Mouse (Mus musculus): ENCODE results near the gene Ccar1.
"Not testable (repeated sequence)": the region's sequence is repeated elsewhere in the genome, so short reads cannot be mapped to it uniquely, and the experiment has no call there.

Gene Ccar1

DNA sequence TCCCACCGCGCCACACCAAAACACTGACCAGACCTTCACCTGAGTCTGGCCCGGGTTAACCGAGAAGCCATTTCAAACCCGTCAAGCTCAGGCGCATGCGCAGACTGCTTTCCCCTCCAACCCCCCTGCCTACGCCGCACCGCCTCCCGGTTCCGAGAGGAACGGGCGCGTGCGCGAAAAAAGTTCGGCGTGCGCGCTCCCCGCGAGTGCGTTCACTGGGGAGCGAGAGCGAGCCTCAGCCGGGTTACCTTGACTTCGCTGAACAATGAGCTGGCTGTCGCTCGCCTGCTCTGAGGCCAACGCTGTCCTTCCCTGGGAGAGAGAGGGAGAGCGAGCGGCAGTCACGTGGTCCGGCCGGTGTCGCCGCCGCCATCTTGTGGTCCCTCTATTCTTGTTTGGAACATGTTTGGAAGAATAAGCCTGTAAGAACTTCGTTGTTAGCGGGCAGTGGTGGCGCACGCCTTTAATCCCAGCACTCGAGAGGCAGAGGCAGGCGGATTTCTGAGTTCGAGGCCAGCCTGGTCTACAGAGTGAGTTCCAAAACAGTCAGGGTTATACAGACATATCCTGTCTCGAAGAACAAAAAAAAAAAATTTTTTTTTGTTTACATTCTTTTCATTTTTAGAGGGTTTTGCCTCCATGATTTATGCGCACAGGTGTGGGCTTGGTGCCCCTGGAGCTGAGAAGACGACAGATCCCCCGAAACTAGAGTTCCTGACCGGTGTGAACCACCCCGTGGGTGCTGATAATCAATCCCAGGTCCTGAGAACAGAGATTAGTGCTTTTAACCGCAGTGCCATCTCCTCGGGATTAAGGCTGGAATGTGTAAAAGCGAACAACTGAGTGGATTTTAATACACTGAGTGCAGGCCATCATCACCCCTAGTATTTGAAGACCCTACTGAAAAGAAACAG lies at the start of gene Ccar1:
Gene Ccar1 (minus strand): TSS at position 110 of the 914 bp plus-strand sequence.
- peak; percentile 96 to 99 for DNase-seq (ENCODE audit: low spot score in 2 of 2)

DNA sequence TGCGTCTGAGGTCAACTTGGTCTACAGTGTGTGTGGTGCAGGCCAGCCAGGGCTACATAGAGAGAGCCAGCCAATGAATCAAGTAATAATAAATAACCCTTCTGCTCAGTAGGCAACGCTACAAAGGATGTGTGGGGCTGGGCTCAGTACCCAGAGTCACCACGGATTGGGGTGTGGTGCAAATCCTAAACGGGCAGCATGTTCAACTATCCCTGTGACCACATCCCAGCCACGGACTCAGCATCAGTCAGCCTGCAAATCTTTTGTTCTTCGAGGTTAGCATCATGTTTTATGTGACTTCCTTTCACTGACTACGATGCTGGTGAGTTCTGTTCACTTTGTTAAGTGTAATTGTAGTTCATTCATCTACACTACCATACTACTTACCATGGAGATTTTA lies 48.6 kb upstream of the Ccar1 start:
- no peak for DNase-seq (ENCODE audit: low spot score in 2 of 2)

DNA sequence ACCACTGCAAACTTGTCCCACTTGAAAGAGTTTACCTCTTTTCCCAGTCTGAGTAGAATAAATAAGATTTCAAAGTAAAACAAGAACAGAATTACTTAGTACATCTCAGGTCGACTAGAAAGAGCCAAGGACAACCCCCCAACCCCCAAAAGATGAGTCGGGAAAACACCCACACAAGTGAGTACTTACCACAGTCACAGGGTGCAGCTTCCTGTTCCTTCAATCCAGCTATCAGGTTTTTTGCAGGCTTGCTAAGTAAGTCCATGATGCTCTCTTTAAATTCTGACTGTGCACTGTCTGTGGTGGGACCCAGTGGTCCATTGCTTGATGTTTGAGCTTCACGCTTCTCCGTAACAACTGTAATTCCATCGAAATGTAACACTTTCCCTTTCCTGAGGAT lies 45.9 kb upstream of the Ccar1 start:
- no peak for DNase-seq (ENCODE audit: low spot score in 2 of 2)

- no peak for DNase-seq (ENCODE audit: low spot score in 2 of 2)
Measured at GRCm38 (mm10) chr10:62832783-62833182, 40.7 kb upstream of the Ccar1 start.

- DNase-seq (ENCODE audit: low spot score in 2 of 2), result no peak
Measured at GRCm38 (mm10) chr10:62831546-62831945, 39.5 kb upstream of the Ccar1 start.

- no peak for DNase-seq (ENCODE audit: low spot score in 2 of 2)
Measured at GRCm38 (mm10) chr10:62824474-62824873, 32.4 kb upstream of the Ccar1 start.

- no peak for DNase-seq (ENCODE audit: low spot score in 2 of 2)
Measured at GRCm38 (mm10) chr10:62823431-62823830, 31.3 kb upstream of the Ccar1 start.

DNA sequence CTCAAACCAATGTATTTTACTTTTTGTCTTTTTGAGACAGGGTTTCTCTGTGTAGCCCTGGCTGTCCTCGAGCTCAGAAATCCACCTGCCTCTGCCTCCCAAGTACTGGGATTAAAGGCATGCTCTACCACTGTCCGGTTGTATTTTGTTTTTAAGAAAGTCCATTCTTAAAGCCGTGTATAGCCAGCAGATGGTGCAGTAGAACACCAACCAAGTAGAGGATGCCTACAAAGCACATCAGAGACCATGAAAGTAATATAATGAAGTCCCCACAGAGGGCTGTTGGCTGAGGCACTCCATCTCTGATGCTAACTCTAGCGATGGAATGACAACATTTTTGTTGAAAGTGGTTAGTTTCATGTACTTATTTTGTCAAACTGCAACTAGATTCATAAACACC lies 17.9 kb upstream of the Ccar1 start:
- DNase-seq (ENCODE audit: low spot score in 2 of 2), result no peak

- DNase-seq (ENCODE audit: low spot score in 2 of 2), result no peak
Measured at GRCm38 (mm10) chr10:62808766-62809165, 16.7 kb upstream of the Ccar1 start.

DNA sequence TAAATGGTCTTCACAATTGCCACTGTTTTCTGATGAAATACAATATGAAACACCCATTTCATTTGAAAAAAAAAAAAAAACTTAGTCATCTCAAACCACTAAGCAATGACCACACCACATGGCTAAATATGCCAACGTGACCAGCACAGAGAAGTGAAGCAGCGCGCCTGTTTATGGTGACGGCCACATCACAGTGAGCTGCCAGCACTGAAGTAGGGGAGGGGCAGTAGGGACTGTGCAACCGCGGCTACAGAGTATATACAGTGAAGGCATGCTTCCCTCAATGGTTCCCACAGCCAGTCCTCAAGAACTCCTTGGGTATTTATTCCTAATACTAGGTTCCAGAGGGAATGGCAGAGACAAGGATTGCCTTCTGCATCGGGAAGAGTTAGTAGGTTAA lies 16.2 kb upstream of the Ccar1 start:
- DNase-seq (ENCODE audit: low spot score in 2 of 2), result no peak

DNA sequence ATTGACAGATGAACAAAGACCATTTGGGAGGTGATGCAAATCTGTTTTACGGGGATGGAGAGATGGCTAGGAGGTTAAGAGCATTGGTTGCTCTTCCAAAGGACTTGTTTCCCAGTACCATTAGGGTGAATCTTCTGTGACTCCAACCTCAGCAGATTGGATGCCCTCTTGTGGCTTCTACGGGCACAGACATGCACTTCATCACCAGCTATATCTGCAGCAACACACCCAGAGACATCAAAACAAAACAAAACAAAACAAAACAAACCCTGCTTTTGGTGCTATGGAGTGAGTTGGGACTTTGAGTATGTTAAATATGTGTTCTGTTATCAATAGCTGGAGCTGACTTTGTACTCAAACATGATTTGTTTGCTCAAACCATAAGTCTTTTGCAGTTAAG lies 12.0 kb upstream of the Ccar1 start:
- no peak for DNase-seq (ENCODE audit: low spot score in 2 of 2)

GRCm38 (mm10) chr10:62803296-62803695 lies 11.2 kb upstream of the Ccar1 start:
- no peak for DNase-seq (ENCODE audit: low spot score in 2 of 2)

GRCm38 (mm10) chr10:62794221-62794620 lies 2.1 kb upstream of the Ccar1 start:
- no peak for DNase-seq (ENCODE audit: low spot score in 2 of 2)

DNA sequence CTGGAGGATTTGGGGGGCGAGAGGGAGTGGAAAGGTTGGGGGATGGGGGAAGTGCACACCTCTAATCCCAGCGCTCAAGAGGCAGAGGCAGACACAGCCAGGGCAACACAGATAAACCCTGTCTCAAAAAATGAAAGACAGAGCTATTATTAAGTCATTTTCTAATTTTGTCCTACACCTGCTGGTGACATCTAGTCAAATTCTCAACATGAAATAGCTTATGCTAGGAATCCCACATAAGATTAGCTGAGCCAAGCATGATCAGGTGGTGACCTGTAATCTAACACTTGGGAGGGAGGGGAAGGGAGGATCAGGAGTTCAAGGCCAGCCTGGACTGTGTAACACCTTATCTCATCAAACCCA lies 986 bp upstream of the Ccar1 start:
- no peak for DNase-seq (ENCODE audit: low spot score in 2 of 2)

- DNase-seq (ENCODE audit: low spot score in 2 of 2), result no peak
Measured at GRCm38 (mm10) chr10:62791251-62792176, 572 bp downstream of the Ccar1 start.

DNA sequence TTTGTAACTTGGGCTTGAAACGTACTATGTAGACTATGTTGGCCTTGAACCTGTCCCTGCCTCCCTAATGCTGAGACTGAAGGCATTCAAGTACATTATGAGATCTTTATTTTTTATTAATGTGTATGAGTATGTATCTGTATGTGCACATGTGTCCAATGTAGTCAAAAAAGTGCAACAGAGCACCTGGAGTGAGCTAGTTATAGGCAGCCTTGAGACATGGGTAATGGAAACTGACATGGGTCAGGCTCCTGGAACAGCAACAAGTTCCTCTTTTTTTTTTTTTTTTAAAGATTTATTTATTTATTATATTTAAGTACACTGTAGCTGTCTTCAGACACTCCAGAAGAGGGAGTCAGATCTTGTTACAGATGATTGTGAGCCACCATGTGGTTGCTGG lies 10.3 kb downstream of the Ccar1 start:
- not testable (repeated sequence) for DNase-seq (ENCODE audit: low spot score in 2 of 2)

DNA sequence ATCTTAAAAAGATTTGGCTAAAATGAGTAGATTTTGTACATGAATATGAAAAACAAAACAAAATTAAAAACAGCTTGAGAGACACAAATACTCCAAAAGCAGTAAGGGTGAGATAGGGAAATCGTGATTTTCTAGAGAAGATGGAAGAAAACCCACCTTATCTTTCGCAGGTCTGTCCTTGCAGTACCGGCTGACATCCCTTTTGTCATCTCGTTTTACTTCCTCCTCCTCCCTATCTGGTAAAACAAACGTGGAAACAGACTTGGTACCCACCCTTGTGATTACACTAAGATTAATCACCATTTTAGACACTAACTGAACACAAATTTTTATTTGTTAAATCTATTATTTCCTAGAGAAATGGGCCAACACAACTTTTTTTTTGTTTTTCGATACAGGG lies 41.3 kb downstream of the Ccar1 start:
- no peak for DNase-seq (ENCODE audit: low spot score in 2 of 2)

DNA sequence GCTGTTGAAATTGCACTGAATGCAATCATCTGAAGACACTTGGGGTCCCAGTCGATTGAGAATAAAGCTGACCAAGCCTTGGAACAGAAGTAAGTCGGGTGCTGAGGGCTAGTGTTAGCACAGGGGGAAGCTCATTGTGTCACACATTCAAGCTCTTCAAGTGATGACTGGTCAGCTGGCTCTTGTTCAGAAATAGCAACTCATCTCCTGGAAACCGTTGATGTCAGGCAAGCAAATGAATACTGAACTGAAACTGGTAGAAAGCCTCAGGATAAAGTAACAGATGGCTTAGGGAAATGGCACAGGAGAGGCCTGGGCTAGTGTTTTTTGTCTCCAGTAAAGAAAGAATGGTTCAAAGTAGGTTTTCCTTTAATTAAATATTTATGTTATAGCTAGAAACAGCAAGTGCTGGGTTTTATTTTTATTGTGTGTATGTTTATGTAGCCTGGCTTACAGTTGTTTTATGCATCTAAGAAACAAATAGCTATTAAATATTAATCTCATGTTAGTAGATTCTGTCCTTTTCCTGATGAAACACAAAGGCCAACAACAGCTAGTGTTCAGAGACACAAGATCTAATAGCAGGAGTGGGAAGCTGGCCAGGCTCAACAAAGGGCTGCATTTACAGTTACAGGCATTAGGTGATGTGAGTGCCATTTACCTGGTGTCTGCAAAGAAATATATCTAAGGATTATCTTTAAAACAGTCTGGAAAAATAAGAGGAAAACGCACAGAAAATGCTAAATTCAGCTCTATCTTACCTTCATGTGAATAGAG lies 51.9 kb downstream of the Ccar1 start:
- DNase-seq (ENCODE audit: low spot score in 2 of 2), result no peak

DNA sequence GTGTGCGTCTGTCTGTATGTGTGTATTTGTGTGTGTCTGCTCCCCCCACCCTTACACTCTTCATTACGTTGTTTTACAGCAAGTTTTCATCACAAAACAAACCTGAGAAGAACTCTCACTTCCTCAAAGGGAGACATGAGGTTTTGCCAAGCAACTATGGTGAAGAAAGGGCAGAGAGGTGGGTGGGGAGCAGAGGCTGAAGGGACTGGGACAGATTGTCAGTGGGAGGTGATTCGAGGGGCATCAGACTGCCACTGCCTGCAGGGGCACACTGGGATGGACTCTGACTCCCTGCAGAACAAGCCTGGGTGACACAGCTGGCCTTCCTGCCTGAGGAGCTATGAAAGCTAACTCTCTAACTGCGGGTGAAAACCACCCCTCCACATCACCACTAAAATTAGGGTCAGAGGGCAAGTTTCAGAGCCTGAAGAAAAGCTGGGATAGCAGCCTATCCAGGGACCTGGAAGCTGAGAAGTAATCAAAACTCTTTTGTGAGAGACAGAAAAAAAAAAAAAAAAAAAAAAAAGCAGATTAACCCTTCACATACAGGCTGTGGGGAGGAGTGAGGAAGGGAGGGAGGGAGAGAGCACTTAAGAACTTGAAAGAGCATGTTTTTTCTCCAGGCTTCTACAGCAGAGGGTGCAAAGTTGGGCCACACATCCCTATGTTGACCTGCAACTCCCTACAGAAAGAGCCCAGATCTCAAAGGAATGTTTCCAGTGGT lies 55.0 kb downstream of the Ccar1 start:
- no peak for DNase-seq (ENCODE audit: low spot score in 2 of 2)

GRCm38 (mm10) chr10:62730826-62731225 lies 61.3 kb downstream of the Ccar1 start:
- no peak for DNase-seq (ENCODE audit: low spot score in 2 of 2)

All from urinary bladder, postnatal 36 days (tissue).